Mouse (Mus musculus): ENCODE results near the gene Catsper4. TPM values are rescaled to one million over a fixed set of nuclear protein-coding genes. Genes with fewer than 3 reads are reported as not detected.

The Catsper4 gene
- polyA plus RNA-seq, 2 experiments, result not detected

- TF ChIP-seq EP300 (IDR thresholded peaks at IDR 0.05; ENCODE audit: low read depth), result no peak
- no peak for TF ChIP-seq CTCF (IDR thresholded peaks at IDR 0.05; ENCODE audit: low read depth)
- no peaks in the 10 kb centered on the region for H3K9me3 ChIP-seq (ENCODE audit: control insufficient read depth, low read length)
- no peak overlapping the region for H3K9ac ChIP-seq (replicated peaks)
- peaks cover 78% of the 10 kb centered on the region for H3K27me3 ChIP-seq (ENCODE audit: control insufficient read depth, insufficient read depth, low read length)
- 12% methylated on average over 27 of the region's 27 CpGs for WGBS (ENCODE audit: insufficient replicate concordance)
- H3K27ac ChIP-seq, result no peak overlapping the region
- ATAC-seq (ENCODE audit: insufficient read depth) (no peak), DNase-seq (ENCODE audit: low read depth in 3 of 3, low spot score in 3 of 3) (no peak)
- peaks cover 0 to 13% of the 10 kb centered on the region in 2 experiments; a peak in 2 of 4 replicates for H3K4me1 ChIP-seq (replicated peaks; ENCODE audit: control insufficient read depth in 2 of 2, insufficient read depth in 2 of 2, low read length in 1 of 2)
- no peak overlapping the region; a peak in 1 of 4 replicates for H3K4me3 ChIP-seq (ENCODE audit: insufficient read depth in 1 of 2, low read depth in 2 of 2, low read length in 2 of 2)
- no peaks in the 10 kb centered on the region for H3K36me3 ChIP-seq (replicated peaks; ENCODE audit: control insufficient read depth, insufficient read depth, low read depth)
- peak overlapping the region; percentile 61 for H3K4me2 ChIP-seq (ENCODE audit: low read depth)
These were observed 23.1 kb upstream of the Catsper4 start for GRCm38 (mm10) chr4:134250116-134250929.

- H3K4me3 ChIP-seq (ENCODE audit: insufficient read depth in 1 of 2, low read depth in 2 of 2, low read length in 2 of 2), result peak overlapping the region in 1 of 2 experiments; percentile 29; a peak in 2 of 4 replicates
- no peak overlapping the region for H3K9ac ChIP-seq (replicated peaks)
- ATAC-seq (ENCODE audit: insufficient read depth) (no peak), DNase-seq (ENCODE audit: low read depth in 3 of 3, low spot score in 3 of 3) (no peak)
- no peaks in the 10 kb centered on the region for H3K36me3 ChIP-seq (replicated peaks; ENCODE audit: control insufficient read depth, insufficient read depth, low read depth)
- H3K4me2 ChIP-seq (ENCODE audit: low read depth), result peak overlapping the region; percentile 55
- H3K9me3 ChIP-seq (ENCODE audit: control insufficient read depth, low read length), result no peaks in the 10 kb centered on the region
- TF ChIP-seq CTCF (IDR thresholded peaks at IDR 0.05; ENCODE audit: low read depth) (peak; percentile 85), EP300 (IDR thresholded peaks at IDR 0.05; ENCODE audit: low read depth) (no peak)
- H3K27ac ChIP-seq, result no peak overlapping the region
- H3K27me3 ChIP-seq (ENCODE audit: control insufficient read depth, insufficient read depth, low read length), result peaks cover 71% of the 10 kb centered on the region
- peaks cover under 1 to 12% of the 10 kb centered on the region in 2 experiments; a peak in 3 of 4 replicates for H3K4me1 ChIP-seq (replicated peaks; ENCODE audit: control insufficient read depth in 2 of 2, insufficient read depth in 2 of 2, low read length in 1 of 2)
- 4% methylated on average over 30 of the region's 30 CpGs for WGBS (ENCODE audit: insufficient replicate concordance)
These were observed 22.5 kb upstream of the Catsper4 start for GRCm38 (mm10) chr4:134249651-134250050.

- H3K4me3 ChIP-seq (ENCODE audit: insufficient read depth in 1 of 2, low read depth in 2 of 2, low read length in 2 of 2), result peak within 1 kb of the TSS in 1 of 2 experiments; percentile 84; a peak in 2 of 4 replicates
- H3K4me2 ChIP-seq (ENCODE audit: low read depth), result peak within 1 kb of the TSS; percentile 93
- H3K36me3 ChIP-seq (replicated peaks; ENCODE audit: control insufficient read depth, insufficient read depth, low read depth), result no peaks in the 10 kb centered on the region
- H3K27me3 ChIP-seq (ENCODE audit: control insufficient read depth, insufficient read depth, low read length), result peaks cover 43% of the 10 kb centered on the region
- no peaks in the 10 kb centered on the region for H3K9me3 ChIP-seq (ENCODE audit: control insufficient read depth, low read length)
- no peak within 1 kb of the TSS for H3K27ac ChIP-seq
- DNase-seq (ENCODE audit: low read depth in 3 of 3, low spot score in 3 of 3) (no peak), ATAC-seq (ENCODE audit: insufficient read depth) (no peak)
- TF ChIP-seq CTCF (IDR thresholded peaks at IDR 0.05; ENCODE audit: low read depth), result no peak
- no peak for TF ChIP-seq EP300 (IDR thresholded peaks at IDR 0.05; ENCODE audit: low read depth)
- 65% methylated on average over 7 of the region's 7 CpGs for WGBS (ENCODE audit: insufficient replicate concordance)
- peaks cover 2 to 3% of the 10 kb centered on the region in 2 experiments; a peak in 2 of 4 replicates for H3K4me1 ChIP-seq (replicated peaks; ENCODE audit: control insufficient read depth in 2 of 2, insufficient read depth in 2 of 2, low read length in 1 of 2)
- no peak within 1 kb of the TSS for H3K9ac ChIP-seq (replicated peaks)
These were observed 19.6 kb upstream of the Catsper4 start, which contains the start of gene Gm30191 for GRCm38 (mm10) chr4:134246719-134247258. Gm30191 (plus strand) TSS chr4:134246935.

- TF ChIP-seq EP300 (IDR thresholded peaks at IDR 0.05; ENCODE audit: low read depth), result no peak
- no peak for TF ChIP-seq CTCF (IDR thresholded peaks at IDR 0.05; ENCODE audit: low read depth)
- Histone ChIP-seq H3K36me3 (replicated peaks; ENCODE audit: control insufficient read depth, insufficient read depth, low read depth) (no peaks in the 10 kb centered on the region), H3K4me3 (ENCODE audit: insufficient read depth in 1 of 2, low read depth in 2 of 2, low read length in 2 of 2) (no peak overlapping the region), H3K9ac (replicated peaks) (no peak overlapping the region), H3K27ac (no peak overlapping the region), H3K9me3 (ENCODE audit: control insufficient read depth, low read length) (no peaks in the 10 kb centered on the region), H3K27me3 (ENCODE audit: control insufficient read depth, insufficient read depth, low read length) (peaks cover 38% of the 10 kb centered on the region), H3K4me2 (ENCODE audit: low read depth) (no peak overlapping the region; the same call in 1 of the 2 replicates), H3K4me1 (replicated peaks; ENCODE audit: control insufficient read depth in 2 of 2, insufficient read depth in 2 of 2, low read length in 1 of 2) (peaks cover 2 to 3% of the 10 kb centered on the region in 2 experiments; a peak in 2 of 4 replicates)
- 47% methylated on average over 4 of the region's 4 CpGs for WGBS (ENCODE audit: insufficient replicate concordance)
- DNase-seq (ENCODE audit: low read depth in 3 of 3, low spot score in 3 of 3) (no peak), ATAC-seq (ENCODE audit: insufficient read depth) (no peak)
These were observed 19.1 kb upstream of the Catsper4 start for GRCm38 (mm10) chr4:134246256-134246655.

Measured in liver, embryonic 14.5 days (tissue).